Mouse (Mus musculus) small intestine, adult 2 months (tissue): ENCODE data around the gene Wdr59. TPM values are rescaled to one million over a fixed set of nuclear protein-coding genes. Genes with fewer than 3 reads are reported as not detected.

ENCODE experiments used
- H3K27ac ChIP-seq: fragments of 200-500 bp; 2 replicates; pipeline ENCODE4 v1.5.1; 2012; ENCODE audit warnings: low read depth, low read length, control low read depth, inconsistent platforms; ENCODE audit not compliant: insufficient read depth
- H3K27me3 ChIP-seq: fragments of 200-500 bp; 2 replicates; pipeline ENCODE4 v1.6.1; 2012; ENCODE audit warnings: mild to moderate bottlenecking, moderate library complexity, low read length, inconsistent platforms; ENCODE audit not compliant: control insufficient read depth, insufficient read depth
- H3K36me3 ChIP-seq: fragments of 200-500 bp; 2 replicates; pipeline ENCODE4 v1.6.1; 2012; ENCODE audit warnings: mild to moderate bottlenecking, low read length, control low read depth, inconsistent platforms; ENCODE audit not compliant: control insufficient read depth, insufficient read depth
- H3K4me1 ChIP-seq: fragments of 200-500 bp; 2 replicates; pipeline ENCODE4 v1.6.1; 2012; ENCODE audit warnings: low read length, inconsistent platforms, mixed read lengths; ENCODE audit not compliant: control insufficient read depth, insufficient read depth, insufficient read length
- H3K4me3 ChIP-seq: fragments of 200-500 bp; 2 replicates; pipeline ENCODE4 v1.5.1; 2012; ENCODE audit warnings: low read depth, mild to moderate bottlenecking, control low read depth, inconsistent platforms, low read length, moderate library complexity
- CTCF ChIP-seq: fragments of 200-500 bp; IDR thresholded peaks from 2 replicates; pipeline ENCODE4 v1.5.1; 2012; ENCODE audit warnings: low read depth, mild to moderate bottlenecking, control low read depth, inconsistent platforms, low read length, moderate library complexity, mixed read lengths; ENCODE audit not compliant: insufficient replicate concordance, insufficient read length; ENCODE audit errors: extremely low read depth
- POLR2A ChIP-seq: fragments of 200-500 bp; IDR thresholded peaks from 2 replicates; pipeline ENCODE4 v1.6.1; 2012; ENCODE audit warnings: low read depth, mild to moderate bottlenecking, control low read depth, inconsistent platforms, low read length, moderate library complexity
- WGBS: fragments of 180-500 bp; shearing (Covaris S2); methylation state at CpG from one replicate; pipeline ENCODE4 v1.1.7; 2018; 5-methylcytosine and 5-hydroxymethylcytosine counted together
- polyA plus RNA-seq: library from polyadenylated mRNA; depleted of rRNA; stranded (reverse); fragments of >200 nt; gene quantifications from 2 replicates; pipeline ENCODE4 v1.2.3, GENCODE M21; 2012

The Wdr59 gene
- polyA plus RNA-seq, 1 experiment: 2.2 TPM

DNA sequence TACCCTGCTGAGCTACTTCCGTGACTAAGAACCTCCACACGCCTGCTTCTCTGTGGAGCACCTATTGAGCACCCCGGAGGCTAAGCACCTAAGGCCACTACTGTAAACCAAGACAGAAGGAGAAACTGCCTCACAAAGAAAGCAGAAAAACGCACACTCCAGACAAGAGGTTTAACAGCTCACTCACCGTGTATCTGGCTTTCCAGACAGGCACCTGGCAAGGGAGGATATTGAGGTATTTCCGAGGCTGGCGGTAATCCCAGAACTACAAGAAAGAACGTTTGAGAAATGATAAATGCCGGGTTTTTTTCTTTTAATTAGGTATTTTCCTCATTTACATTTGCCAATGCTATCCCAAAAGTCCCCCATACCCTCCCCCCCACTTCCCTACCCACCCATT is 29.4 kb downstream of the Wdr59 start:
- H3K27me3 ChIP-seq: no peaks in the 10 kb centered on the region
- H3K36me3 ChIP-seq: peaks cover 6% of the 10 kb centered on the region
- H3K4me3 ChIP-seq: no peak overlapping the region
- no peaks in the 10 kb centered on the region for H3K4me1 ChIP-seq
- no peak overlapping the region for H3K27ac ChIP-seq
- 86% methylated on average over 9 of the region's 9 CpGs for WGBS
- TF ChIP-seq CTCF (no peak), POLR2A (no peak)

DNA sequence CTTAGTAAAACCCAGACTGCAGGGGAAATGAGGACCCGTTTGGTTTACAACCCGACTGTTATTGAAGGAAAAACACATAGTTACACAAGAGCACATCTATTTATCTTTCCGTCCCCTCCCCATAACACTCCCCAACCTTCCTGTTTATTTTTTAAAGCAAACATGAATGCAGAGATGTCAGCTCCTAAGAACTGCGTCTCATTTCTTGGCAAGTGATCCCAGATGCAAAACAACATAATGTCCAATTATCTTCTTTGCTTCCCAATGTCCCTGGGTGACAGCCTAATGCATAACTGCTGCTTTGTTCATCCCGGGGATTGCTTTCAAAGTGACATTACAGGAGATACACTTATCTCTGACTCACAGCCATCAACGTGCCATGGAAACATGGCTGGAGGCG is 30.7 kb downstream of the Wdr59 start:
- Histone ChIP-seq H3K27ac (no peak overlapping the region), H3K27me3 (no peaks in the 10 kb centered on the region), H3K36me3 (peaks cover 7% of the 10 kb centered on the region), H3K4me3 (no peak overlapping the region), H3K4me1 (no peaks in the 10 kb centered on the region)
- 63% methylated on average over 7 of the region's 7 CpGs for WGBS
- no peak for TF ChIP-seq CTCF
- no peak for TF ChIP-seq POLR2A

DNA sequence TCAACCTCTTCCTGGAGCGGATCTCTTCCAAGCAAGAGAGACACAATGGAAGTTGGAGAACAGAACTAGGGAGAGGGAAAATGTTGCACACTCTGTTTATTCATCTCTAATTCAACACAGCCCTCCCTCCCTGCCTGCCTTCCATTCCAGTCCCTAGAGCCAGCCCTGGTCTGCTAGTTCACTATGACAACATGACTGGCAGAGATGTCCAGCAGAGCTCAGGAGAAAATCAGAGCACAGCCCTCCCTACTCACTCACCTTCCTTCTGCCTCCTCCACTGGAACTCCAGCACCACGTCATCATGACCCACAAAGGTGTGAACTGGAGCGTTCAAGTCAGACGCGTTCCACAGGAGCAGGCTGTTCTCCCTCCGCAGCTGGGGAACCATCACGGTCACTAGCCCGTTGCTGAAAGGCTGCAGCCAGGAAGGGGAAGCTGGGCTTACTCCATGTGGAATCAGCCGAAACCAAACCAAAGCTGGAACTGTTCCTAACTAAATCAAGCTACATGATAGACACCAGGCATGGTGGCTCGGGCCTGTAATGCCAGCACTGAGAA is 31.8 kb downstream of the Wdr59 start:
- no peaks in the 10 kb centered on the region for H3K27me3 ChIP-seq
- no peak overlapping the region for H3K4me3 ChIP-seq
- H3K27ac ChIP-seq: no peak overlapping the region
- peaks cover 6% of the 10 kb centered on the region for H3K36me3 ChIP-seq
- TF ChIP-seq POLR2A (no peak), CTCF (no peak)
- 91% methylated on average over 10 of the region's 10 CpGs for WGBS
- no peaks in the 10 kb centered on the region for H3K4me1 ChIP-seq

DNA sequence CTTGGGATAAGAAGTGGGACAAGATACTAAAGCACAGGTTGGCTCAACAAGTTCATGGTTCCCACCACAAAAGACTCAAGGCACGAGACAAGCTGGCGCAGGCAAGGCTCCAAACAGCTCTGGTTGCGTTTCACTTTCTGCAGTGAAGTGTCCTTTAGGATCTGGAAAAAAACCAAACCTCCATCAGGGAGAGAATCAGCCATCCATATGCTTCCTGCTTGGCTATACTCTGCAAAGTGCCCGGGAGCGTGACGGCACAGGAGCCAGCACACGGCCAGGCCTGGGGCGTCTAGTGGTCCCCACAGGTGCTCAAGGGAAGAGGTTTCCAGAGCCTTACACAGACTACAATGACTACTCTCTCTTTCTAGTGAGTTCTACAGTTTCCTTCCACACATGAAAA is 41.2 kb downstream of the Wdr59 start:
- Histone ChIP-seq H3K4me3 (no peak overlapping the region), H3K4me1 (no peaks in the 10 kb centered on the region), H3K36me3 (peaks cover 9% of the 10 kb centered on the region; the same call in 1 of the 2 replicates), H3K27me3 (no peaks in the 10 kb centered on the region), H3K27ac (no peak overlapping the region)
- TF ChIP-seq POLR2A (no peak), CTCF (no peak)
- WGBS: 91% methylated on average over 8 of the region's 8 CpGs

DNA sequence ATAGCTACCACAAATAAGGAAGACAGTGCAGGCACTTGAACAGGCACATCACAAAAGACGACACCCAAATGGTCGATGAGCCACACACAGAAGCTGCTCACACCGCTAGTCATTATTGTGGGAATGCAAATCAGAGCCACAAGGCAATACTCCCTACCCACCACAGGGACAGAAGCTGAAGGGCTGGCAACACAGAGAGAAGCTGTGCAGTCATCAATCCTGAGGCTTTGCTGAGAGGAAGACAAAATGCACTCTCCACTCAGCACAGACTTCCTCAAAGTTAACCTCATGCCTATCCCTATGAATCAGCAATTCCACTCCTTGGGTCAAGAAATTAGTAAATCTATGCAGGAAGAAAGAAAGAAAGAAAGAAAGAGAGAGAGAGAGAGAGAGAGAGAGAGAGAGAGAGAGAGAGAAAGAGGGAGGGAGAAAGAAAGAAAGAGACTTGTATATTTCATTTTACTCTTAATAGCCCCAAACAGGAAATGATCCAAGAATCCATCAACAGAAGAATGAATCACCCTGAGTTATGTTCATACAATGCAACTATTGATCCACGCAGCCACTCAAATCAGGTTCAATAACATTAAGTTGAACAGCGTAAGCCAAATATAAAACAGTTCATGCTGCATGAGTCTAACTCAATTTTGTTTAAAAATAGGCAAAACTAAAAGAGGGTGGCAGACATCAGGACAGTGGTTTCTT is 44.0 kb downstream of the Wdr59 start:
- Histone ChIP-seq H3K27ac (no peak overlapping the region), H3K4me3 (no peak overlapping the region), H3K27me3 (no peaks in the 10 kb centered on the region), H3K36me3 (peaks cover 9% of the 10 kb centered on the region; the same call in 1 of the 2 replicates), H3K4me1 (no peaks in the 10 kb centered on the region)
- WGBS: 85% methylated on average over 5 of the region's 5 CpGs
- no peak for TF ChIP-seq POLR2A

DNA sequence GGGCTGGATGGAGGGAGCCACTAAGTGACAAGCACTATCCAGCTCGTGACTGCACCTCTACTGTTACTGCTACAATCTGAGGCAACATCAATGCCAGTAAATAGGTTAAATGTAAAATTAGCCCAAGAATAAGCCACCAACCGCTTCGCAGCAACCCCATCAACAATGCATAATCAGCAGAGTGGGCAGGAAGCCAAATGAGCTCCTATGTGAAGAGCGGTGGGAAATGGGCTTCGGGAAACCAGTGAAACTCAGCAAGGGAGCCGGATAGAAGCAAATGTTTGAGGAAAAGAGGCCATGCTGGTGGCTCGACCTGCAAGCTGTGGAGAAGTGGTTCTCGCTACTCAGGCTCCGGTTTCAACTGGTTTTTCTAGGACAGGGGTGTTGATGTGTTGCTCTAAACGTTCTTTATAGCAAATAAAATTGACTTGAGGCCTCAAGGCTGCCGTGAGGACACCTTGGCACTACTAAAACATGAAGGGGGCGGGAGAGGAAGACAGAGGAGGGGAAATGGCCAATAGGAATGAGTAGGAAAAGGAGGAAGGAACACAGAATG is 50.3 kb downstream of the Wdr59 start:
- H3K4me1 ChIP-seq: no peaks in the 10 kb centered on the region
- H3K27ac ChIP-seq: no peak overlapping the region
- WGBS: 83% methylated on average over 12 of the region's 12 CpGs
- TF ChIP-seq CTCF (no peak), POLR2A (no peak)
- peaks cover 7% of the 10 kb centered on the region for H3K36me3 ChIP-seq
- H3K27me3 ChIP-seq: no peaks in the 10 kb centered on the region
- H3K4me3 ChIP-seq: no peak overlapping the region

DNA sequence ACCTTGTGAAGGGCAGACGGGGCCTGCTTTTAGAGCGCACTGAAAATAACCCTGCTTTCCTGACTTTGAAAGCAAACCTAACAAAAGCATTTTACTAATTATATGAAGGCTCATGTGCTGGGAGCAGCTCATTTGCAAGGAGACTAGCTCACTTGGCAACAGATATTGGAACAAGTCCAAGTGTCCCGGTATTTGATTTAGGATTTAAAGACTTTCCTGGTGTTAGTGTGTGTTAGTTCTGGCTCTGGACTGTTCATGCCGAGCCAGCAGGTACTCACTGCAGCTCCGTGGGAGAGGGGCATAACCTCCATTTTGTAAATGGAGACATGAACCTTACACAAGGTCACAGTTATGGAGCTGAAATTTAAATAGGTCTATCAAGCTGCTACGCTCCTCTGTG is 52.9 kb downstream of the Wdr59 start:
- Histone ChIP-seq H3K4me1 (no peaks in the 10 kb centered on the region), H3K36me3 (peaks cover 5% of the 10 kb centered on the region), H3K4me3 (no peak overlapping the region), H3K27me3 (no peaks in the 10 kb centered on the region), H3K27ac (no peak overlapping the region)
- 50% methylated on average over 6 of the region's 6 CpGs for WGBS
- TF ChIP-seq POLR2A (no peak), CTCF (no peak)

DNA sequence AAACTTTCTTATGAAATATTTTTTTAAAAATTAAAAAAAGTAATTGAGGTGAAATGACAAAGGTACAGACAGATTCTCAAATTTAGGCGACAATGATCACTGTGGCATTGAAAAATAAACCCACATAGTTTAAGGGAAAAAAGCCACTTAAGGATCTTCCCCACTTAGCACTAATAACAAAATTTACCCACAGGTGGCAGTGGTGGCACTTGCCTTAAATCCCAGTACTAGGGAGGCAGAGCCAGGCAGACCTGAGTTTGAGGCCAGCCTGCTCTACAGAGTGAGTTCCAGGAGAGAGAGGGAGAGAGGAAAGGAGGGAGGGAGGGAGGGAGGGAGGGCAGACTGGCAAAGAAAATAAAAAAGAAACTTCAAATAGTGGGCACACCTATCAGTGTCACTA is 56.6 kb downstream of the Wdr59 start:
- Histone ChIP-seq H3K27ac (no peak overlapping the region), H3K27me3 (no peaks in the 10 kb centered on the region), H3K36me3 (peaks cover 2% of the 10 kb centered on the region; the same call in 1 of the 2 replicates), H3K4me1 (no peaks in the 10 kb centered on the region), H3K4me3 (no peak overlapping the region)
- TF ChIP-seq POLR2A (no peak), CTCF (no peak)
- WGBS: 88% methylated on average over 1 of the region's 1 CpGs
